Mouse (Mus musculus): ENCODE results near the gene 1700018F24Rik.

GRCm38 (mm10) chr5:145083632-145084451, 41.1 kb downstream of the 1700018F24Rik start, which contains the start of the genes Arpc1a and Kpna7:
- no peak for TF ChIP-seq CTCF (IDR thresholded peaks at IDR 0.05; ENCODE audit: borderline replicate concordance, insufficient read depth, low read depth, low read length)
- TF ChIP-seq POLR2A (IDR thresholded peaks at IDR 0.05; ENCODE audit: borderline replicate concordance, insufficient read depth, low read length): peak; percentile 77
